9 mouse cellular contexts compared by ENCODE assay signal in the genomic region with DNA sequence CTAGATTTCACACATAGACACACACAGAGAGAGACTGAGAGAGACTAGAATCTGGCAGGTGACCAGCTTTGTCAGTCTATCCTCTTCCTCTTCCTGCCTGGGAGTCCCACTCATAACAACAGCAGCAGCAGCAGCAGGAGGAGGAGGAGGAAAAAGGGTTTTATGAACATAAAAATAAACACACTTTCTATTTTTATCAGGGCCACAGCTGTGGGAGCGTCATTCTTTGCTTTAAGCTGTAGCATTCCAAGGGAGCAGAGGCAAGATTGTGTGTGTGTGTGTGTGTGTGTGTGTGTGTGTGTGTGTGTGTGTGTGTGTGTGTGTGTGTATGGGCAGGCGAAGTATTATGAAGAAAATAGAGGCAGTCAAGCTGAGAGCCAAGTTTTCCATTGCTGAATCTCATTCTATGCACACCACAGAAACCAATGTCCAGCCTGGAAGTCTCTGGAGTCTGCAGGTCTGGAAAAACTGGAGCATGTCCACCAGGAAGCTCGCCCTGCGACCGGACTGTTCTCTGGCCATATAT. TPM values are rescaled to one million over a fixed set of nuclear protein-coding genes. Genes with fewer than 3 reads are reported as not detected.
A peak's percentile ranks its signal among the peaks of the same experiment; 100 is the strongest.
DNase-seq lines count a peak whose midpoint lies in the region; ATAC-seq lines count a peak whose summit lies in the region.
"Had no signal": no experiment of that assay in that cellular context is flagged by ENCODE, and none has a peak within 500 bp of the region (broad histone marks: within the 10 kb centered on the region; RNA-seq: fewer than 3 reads in every experiment).

No protein-coding gene starts in this region.

- H3K4me3 ChIP-seq in heart, embryonic 14.5 days (ENCODE audit: control insufficient read depth in 1 of 2, insufficient read depth in 1 of 2, low read depth in 1 of 2, low read length in 2 of 2): no peak overlapping the region
- H3K4me3 ChIP-seq in midbrain, embryonic 13.5 days (replicated peaks): no peak overlapping the region
- H3K4me3 ChIP-seq: embryonic facial prominence, embryonic 13.5 days had no signal

- H3K27me3 ChIP-seq in heart, embryonic 14.5 days (ENCODE audit: control insufficient read depth, insufficient read depth, low read length): no peaks in the 10 kb centered on the region
- H3K27me3 ChIP-seq in midbrain, embryonic 13.5 days: no peaks in the 10 kb centered on the region
- H3K27me3 ChIP-seq: embryonic facial prominence, embryonic 13.5 days had no signal

- peak; percentile 3 to 28 for DNase-seq in adrenal gland, postnatal 36 days
- no peak for DNase-seq in adrenal gland, adult 8-10 months
- DNase-seq in CD4-positive helper T cell, adult 2 months (ENCODE audit: low read depth, low spot score): peak; percentile 37
- DNase-seq in kidney, postnatal 4 days: peak; percentile 50 to 57
- DNase-seq in right cerebral cortex, postnatal 36 days (ENCODE audit: low spot score in 2 of 2): peak; percentile 33 to 47
- no peak for DNase-seq in retina, postnatal 1 day

- no peak overlapping the region for H3K4me2 ChIP-seq in heart, embryonic 14.5 days (ENCODE audit: low read length)
- no peak overlapping the region for H3K4me2 ChIP-seq in midbrain, embryonic 13.5 days (replicated peaks)
- H3K4me2 ChIP-seq: embryonic facial prominence, embryonic 13.5 days had no signal

- whole genome bisulfite sequencing in heart, embryonic 14.5 days: 53% methylated on average over 5 of the region's 5 CpGs
- 81% methylated on average over 5 of the region's 5 CpGs for WGBS in midbrain, embryonic 13.5 days

- peak overlapping the region; percentile 18 to 64 for H3K27ac ChIP-seq in heart, embryonic 14.5 days (replicated peaks in 1 of 2; ENCODE audit: control insufficient read depth in 1 of 2, insufficient read depth in 1 of 2, low read depth in 2 of 2, low read length in 2 of 2)
- H3K27ac ChIP-seq in midbrain, embryonic 13.5 days: no peak overlapping the region
- H3K27ac ChIP-seq: embryonic facial prominence, embryonic 13.5 days had no signal

- H3K9ac ChIP-seq in heart, embryonic 14.5 days (ENCODE audit: low read length): no peak overlapping the region
- no peak overlapping the region for H3K9ac ChIP-seq in midbrain, embryonic 13.5 days (replicated peaks)
- H3K9ac ChIP-seq: embryonic facial prominence, embryonic 13.5 days had no signal

- no peaks in the 10 kb centered on the region for H3K9me3 ChIP-seq in heart, embryonic 14.5 days (ENCODE audit: control insufficient read depth, low read length)
- H3K9me3 ChIP-seq in midbrain, embryonic 13.5 days: no peaks in the 10 kb centered on the region
- H3K9me3 ChIP-seq: embryonic facial prominence, embryonic 13.5 days had no signal

- no peaks in the 10 kb centered on the region for H3K36me3 ChIP-seq in heart, embryonic 14.5 days (ENCODE audit: control insufficient read depth, insufficient read depth, low read length)
- H3K36me3 ChIP-seq in midbrain, embryonic 13.5 days: no peaks in the 10 kb centered on the region
- H3K36me3 ChIP-seq: embryonic facial prominence, embryonic 13.5 days had no signal

- ATAC-seq in heart, embryonic 14.5 days (ENCODE audit: insufficient number of reproducible peaks, insufficient read depth, low FRiP score, low read depth): peak; percentile 68
- no peak for ATAC-seq in midbrain, embryonic 13.5 days

- peaks cover 2 to 5% of the 10 kb centered on the region in 2 experiments; a peak in 1 of 4 replicates for H3K4me1 ChIP-seq in heart, embryonic 14.5 days (ENCODE audit: control insufficient read depth in 2 of 2, insufficient read depth in 2 of 2, low read length in 2 of 2)
- no peaks in the 10 kb centered on the region for H3K4me1 ChIP-seq in midbrain, embryonic 13.5 days (replicated peaks)
- H3K4me1 ChIP-seq: embryonic facial prominence, embryonic 13.5 days had no signal

RNA-seq across cellular contexts. Expression of a gene that starts 7.1 kb away (rescaled TPM):
- 10 to 100 TPM; 10.7 to 20.6 TPM for total RNA-seq in adrenal gland, postnatal 36 days (2021)
- total RNA-seq in adrenal gland, adult 8-10 months (2022): 10 to 100 TPM in 2 of 4 experiments, 1 to 10 TPM in 2; 8.4 to 20.7 (median 12.2) TPM
- polyA plus RNA-seq in heart, embryonic 14.5 days (2014; fragmentation: Nextera tagmentation; extraction: Ambion mirVana): 19.1 and 20.9 TPM in 2 replicates
- 1.1 and 1.2 TPM in 2 replicates for polyA plus RNA-seq in midbrain, embryonic 13.5 days (2015; fragmentation: Nextera tagmentation; extraction: Ambion mirVana)

Comparison
In these comparisons a context has a peak if more than half of its experiments do, and no peak if none do; other contexts are left out.
1. DNase-seq: peak in adrenal gland, postnatal 36 days (2 of 2), CD4-positive helper T cell, adult 2 months (single experiment), kidney, postnatal 4 days (2 of 2) and right cerebral cortex, postnatal 36 days (2 of 2); none in adrenal gland, adult 8-10 months (single experiment) and retina, postnatal 1 day (single experiment).